Mouse (Mus musculus) heart, adult 8-10 months (tissue): ENCODE measurements around the gene Zfp3. TPM values are rescaled to one million over a fixed set of nuclear protein-coding genes. Genes with fewer than 3 reads are reported as not detected.
"Not testable (repeated sequence)": the region's sequence is repeated elsewhere in the genome, so short reads cannot be mapped to it uniquely, and the experiment has no call there.

Source experiments
- DNase-seq: peaks from one replicate; pipeline ENCODE4 v3.0.0; 2022; ENCODE audit warnings: low spot score
- total RNA-seq, 4 experiments: library from RNA; stranded (reverse); gene quantifications; 2 replicates each; pipeline ENCODE4 v1.2.4; 2022

The Zfp3 gene
- total RNA-seq, 4 experiments from 2014 or later = 6.1 to 8.6 (median 7.5) TPM

DNA sequence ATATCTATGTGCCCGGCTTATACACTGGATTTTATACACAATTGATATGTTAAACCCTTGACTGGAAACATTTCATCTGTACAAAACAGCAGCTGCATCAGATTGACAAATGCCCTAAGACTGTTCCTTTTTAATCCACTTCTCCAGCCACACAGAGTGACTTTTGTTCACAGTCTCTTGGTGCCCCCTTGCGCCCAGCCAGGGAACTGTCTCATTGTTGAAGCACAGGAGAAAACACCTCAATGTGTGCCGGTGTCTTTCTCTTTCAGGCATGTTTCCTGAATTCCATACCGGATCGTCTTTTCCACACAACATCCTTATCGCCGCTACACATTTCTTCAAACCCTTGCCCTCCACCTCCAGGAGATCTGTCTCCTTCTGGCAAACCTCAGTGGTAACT lies 8.4 kb upstream of the Zfp3 start:
- peak; percentile 76 for DNase-seq

DNA sequence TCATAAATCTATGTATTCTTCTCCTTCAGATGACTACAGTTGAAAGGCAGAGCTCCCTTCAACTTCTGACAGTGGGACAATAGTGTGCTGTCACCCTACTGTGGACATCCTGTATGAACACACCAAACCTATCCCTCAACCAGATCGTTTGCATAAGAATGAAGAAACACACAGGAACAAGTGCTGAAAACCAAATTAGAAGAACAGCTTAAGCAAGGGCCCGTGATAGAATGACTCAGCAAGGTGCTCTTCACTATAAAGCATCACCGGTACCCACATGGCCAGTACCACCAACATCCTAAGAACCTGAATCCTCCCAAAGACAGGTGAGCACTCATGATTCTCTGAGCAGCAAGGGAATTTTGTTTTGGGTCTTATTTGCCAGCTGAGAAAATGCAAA lies 3.6 kb upstream of the Zfp3 start:
- DNase-seq = not testable (repeated sequence)

DNA sequence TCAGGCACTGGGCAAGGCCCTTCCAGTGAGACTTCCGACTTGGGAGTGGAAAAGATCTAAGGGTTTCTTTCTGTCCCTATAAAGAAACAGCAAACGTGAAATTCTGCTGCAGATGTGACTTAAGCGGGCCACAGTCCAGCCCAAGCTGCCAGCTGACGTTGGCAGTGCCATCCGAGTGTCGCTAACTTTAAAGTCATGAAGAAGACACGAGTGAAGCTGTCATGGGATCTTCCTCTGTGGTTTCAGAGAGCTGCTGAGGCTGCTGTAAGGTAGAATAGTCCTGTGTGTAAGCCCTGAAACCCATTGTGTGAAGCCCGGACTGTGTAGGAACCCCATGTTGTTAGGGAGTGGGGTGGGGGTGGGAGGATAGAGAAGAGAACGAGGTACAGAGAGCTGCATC lies 1.4 kb upstream of the Zfp3 start:
- no peak for DNase-seq

DNA sequence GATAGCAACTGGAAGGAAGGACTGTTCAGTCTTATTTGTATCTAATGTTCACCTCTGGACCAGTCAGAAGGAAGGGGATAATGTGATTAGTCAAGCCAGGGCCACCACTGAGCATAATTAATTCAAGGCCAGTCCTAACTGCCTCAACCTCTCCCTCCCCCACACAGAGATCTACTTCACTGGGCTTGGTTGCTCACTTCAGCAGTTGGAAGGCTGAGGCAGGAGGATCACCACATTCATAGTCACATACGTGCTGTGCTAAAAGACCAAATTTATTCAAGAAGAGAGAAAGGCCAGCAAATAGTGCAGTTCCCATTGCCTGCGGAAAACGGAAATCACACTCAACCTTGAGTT lies 450 bp upstream of the Zfp3 start:
- no peak for DNase-seq

DNA sequence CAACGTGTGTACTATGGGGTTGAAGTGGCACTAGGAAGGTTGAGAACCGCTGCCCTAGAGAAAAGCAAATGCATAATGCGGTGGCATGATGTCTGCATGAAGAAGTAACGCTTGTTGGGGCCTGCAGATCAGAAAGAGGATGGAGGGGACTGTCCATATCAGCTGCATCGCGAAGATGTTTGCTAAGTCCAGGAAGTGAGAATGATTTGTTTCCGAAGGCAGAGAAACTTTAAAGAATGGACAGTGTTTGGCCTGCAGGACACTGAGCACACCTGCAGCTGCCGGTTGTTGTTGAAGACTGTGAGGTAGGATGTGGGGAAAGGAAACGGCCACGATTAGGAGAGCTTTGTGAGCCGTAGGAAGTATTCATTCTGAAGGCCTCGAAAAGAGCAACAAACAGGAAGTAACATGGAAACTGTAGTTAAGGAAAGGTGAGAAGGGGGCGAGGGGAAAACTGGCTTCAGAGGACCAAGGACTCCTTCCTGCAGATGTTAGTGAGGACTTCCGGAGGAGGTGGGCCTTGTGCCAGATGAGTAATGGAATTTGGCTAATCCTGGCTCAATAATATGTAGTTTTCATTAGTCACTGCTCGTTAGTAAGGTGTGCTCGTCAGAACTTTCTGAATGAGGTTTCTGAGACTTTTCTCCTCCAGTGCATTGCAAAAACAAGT lies 1.9 kb downstream of the Zfp3 start:
- DNase-seq = peak; percentile 62

DNA sequence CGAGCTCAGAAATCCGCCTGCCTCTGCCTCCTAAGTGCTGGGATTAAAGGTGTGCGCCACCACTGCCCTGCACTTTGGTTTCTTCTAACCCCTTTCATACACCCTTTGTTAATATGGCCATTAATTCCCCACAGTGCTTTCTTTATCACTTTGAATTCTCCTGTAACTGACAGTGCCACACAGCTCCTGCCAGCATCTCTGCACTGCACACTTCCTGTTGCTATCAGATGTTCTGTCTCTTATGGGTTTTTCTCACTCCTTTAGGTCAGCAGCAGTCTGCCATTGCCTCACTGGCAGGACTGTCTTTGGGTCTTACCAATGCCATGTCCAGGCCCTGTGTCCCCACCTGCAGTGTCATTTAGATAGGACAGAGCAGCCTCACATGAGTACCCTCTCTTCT lies 6.8 kb downstream of the Zfp3 start:
- no peak for DNase-seq

DNA sequence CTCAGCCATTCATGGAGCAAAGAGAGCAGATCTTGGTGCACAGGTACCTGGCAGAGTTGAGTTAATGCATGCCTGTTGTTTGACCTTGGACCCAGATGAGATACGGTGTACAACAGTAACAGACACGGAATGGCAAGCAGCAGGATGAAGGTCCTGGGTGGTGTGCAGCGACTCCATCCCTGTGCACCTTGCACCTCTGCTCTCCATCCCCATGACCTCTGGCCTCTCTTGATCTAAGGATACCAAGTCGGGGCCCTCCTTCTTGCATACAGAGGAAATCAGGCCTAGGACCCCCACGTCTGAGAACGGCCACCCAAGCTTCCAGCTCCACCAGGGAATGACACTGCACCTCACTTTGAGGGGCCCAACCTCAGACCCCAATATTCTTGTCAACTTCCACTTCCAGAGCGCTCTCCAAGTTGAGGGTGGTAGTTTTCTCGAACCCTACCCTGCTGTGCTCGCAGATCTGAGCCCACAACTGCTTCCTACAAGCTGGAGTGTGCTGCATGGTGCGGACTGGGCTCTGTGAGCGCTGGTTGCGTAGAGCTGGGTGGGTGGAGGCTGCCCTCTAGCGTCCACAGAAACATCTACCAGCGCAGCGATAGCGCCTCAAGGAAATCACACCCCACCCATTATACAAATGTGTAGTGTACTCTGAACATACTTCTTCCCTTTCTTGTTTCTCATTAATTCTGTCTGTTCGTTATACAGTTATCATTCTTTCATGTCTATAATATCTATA lies 13.0 kb downstream of the Zfp3 start:
- peak; percentile 49 for DNase-seq

DNA sequence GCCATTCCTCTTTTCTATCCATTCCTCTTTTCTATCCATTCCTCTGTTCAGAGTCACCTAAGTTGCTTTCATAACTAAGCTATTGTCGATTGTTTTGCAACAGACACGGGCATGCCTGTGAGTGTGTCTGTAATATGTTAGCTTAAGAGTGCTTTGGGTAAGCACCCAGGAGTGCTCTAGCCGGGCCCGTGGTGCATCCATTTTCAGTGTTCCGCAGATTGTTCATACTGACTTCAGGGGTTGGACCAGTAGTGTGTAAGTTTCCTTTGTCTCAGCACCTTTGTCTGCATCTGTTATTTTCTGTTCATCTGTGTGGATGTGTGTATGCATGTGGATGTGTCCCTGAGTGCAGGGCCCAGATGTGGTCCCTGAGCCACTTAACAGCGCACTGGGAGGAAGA lies 13.6 kb downstream of the Zfp3 start:
- no peak for DNase-seq

DNA sequence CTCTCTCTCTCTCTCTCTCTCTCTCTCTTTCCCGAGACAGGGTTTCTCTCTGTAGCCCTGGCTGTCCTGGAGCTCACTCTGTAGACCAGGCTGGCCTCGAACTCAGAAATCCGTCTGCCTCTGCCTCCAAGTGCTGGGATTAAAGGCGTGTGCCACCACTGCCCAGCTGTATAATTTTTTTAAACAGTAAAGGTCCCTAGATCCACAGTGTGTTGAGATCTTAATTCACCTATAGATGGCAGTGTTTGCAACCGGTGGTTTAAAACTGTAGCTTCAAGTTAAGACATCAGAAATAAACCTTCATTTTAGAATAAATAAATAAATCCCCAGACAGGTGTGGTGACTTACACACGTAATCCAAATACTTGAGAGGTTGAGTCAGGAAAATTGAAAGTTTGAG lies 14.0 kb downstream of the Zfp3 start:
- DNase-seq = not testable (repeated sequence)

DNA sequence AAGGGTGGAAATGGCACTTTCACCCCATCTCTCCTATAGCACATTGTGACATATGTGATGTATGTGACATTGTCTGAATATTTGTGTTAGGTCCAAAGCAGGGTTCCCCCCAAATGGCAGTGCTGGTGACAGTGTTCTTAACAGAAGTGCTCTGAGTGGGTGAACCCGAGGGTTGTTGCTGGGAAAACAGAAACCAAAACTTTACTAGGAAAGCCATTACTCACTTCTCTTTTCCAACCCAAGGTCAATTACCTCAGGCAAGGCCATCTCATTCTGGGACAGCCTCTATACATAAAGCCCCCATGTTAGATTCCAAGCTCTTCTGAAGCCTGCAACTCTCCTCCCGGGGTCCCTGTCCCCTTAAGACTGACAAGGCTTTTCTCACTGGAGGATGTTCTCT lies 21.9 kb downstream of the Zfp3 start:
- DNase-seq = no peak

DNA sequence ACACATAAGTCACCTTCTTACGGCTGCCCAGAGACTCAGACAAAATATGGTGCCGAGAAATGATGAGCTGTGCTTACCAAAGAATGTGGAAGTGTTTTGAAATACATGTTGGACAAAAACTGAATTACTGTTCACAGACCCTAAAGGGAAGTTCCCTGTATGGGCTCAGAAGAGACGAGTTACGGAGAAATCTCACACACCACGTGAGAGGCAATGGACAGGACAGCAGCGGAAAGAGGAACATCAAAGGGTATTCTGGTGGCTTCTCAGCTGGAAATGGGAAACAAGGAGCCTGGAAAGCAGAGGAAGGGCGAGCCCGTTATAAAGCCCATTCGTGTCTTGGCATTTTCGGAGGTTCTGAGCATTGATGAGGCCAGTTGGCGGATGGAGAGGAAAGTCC lies 23.0 kb downstream of the Zfp3 start:
- DNase-seq = no peak

DNA sequence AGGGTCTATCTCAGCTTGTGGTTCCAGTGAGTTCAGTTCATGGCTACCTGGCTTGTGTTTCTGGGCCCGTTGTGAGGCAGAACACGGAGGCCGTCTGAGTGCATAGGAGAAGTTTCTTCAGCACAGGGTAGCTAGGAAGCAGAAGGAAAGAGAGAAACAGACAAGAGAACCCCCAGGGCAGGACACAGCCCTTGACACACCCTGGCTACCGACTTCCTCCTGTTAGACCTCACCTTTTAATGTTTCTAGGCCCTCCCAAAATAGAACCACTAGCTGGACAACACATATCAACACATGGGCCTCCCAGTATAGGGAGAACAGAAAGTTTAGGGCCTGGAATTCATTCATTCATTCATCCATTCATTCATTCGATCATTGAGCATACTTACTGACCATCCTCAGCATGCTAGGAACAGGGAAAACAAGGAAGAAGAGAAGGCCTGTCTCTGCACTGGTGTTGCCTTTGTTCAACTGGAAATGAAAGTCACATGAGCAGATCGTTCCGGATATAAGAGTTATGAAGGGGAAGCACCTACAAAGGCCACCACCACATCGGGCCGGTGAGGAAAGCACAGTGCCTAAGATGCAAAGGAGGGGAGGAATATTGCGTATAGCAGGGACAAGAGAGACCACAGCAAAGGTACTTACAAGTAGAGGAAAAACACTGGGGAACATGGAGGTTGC lies 25.1 kb downstream of the Zfp3 start:
- DNase-seq = no peak

DNA sequence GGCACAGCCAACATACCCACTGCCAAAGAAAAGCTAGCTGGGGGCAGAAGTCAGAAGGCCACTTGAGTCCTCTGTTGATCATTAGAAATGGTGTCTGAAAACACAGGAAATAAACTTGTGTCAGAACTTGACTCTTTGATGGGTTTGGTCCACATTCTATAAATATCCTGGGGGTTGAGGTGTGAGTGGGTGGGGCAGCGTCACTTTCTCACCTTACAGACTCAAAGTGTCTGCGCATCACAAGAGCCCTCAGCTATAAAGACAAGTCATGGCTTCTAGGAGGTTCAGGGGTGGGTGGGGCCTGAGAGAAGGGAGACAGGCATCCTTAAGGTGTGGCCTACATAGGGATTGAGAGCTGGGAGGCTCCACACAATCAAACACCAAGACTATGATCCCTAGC lies 26.4 kb downstream of the Zfp3 start:
- DNase-seq = no peak

DNA sequence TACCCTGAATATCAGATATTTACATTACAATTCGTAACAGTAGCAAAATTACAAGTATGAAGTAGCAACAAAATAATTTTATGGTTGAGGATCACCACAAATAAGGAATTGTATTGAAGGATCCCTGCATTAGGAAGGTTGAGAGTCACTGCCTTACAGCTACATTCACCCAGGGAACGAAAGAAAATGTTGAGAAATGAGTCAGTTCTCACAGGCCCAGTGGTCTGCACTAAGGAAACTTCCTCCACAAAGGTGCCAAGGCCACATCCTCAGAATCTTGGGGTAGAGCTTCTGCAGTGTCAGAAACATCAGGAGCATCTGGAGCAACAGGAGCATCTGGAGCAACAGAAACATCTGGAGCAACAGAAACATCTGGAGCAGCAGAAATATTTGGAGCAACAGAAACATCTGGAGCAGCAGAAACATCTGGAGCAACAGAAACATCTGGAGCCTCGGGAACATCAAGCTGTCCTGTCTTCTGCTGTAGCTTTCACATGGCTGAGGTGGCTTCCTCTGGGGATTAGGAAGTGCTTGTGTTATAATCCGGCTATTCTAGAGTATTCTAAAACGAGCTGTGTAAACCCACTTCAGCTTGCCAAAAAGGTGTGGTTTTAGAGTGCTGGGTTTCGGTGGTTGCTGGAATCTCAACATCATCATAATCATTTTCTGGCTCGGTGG lies 27.0 kb downstream of the Zfp3 start:
- no peak for DNase-seq

DNA sequence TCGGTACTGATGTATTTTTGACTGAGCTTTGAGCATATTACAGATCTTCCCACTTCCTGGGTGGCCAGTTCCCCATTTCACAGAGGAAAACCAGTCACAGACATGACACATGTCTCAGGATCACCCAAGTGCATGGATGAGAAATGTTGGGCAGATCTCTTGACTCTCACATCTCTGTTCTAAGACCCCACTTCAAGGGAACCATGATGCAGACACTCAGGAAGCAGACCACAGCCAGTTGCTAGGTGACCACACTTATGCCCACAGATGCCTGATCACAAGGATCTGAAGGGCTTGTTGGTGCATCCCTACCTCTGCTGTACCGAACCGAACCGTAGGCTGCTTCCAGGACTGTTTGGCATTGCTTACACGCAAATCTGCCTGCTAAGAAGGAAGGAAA lies 27.7 kb downstream of the Zfp3 start:
- DNase-seq = no peak

DNA sequence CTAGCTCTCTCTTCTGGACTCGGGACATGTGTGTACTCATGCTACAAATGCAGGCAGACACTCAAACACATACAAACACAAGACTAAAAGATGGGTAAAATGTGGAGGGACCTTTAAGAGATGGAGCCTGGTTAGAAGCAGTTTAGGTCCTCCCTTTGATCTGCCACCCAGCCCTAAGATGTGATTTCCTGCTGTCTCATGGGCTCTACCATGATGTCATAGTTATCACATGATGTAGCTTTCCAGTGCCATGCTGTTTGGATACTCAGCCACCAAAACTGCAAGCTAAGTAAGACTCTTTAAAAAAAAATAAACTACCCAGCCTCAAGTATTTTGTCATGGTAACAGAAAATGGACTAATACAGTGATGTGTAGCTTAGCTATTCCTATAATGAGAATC lies 28.4 kb downstream of the Zfp3 start:
- DNase-seq = no peak

DNA sequence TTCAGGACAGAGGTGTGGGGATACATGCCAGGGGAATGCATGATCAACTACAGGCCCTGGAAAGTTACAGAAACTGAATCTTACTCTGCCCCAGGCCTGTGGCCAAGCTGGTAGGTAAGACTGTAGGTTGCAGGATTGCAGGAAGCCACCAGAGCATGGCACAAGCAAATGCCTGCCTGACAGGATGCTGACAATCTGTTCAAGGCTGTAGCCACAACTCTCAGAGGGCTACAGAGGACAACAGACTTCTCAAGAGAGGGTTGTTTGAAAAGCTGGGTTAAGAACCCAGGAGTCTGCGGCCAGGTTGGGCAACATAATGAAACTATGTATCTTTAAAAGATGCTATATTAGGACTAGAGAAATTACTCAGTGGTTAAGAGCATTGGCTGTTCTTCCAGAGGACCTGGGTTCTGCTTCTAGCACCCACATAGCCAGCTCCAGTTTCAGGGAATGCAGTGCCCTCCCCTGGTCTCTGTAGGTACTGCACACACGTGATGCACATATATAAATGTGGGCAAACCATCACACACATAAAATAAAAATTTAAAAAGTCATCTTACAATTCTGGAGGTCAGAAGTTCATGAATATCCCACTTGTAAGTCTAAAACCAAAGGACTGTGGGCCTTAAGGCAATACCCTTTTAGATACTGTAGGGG lies 38.3 kb downstream of the Zfp3 start:
- DNase-seq = no peak

DNA sequence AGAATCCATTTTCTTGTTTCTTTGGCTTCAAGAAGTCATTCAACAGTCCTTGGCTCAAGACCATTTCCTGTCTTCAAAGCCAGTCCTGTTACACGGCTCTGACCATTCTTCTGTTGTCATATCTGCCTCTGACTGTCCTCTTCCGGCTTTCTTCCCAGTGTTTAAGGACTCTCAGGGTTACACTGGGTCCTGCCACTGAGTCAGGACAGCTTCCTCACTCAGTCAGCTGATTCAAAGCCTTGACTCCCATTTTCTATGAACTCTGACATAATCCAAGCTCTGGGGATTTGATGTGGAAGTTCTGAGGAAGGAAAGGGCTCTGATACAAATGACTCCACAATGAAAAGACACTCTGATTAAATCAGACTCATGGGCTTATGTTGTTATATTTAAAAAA lies 38.9 kb downstream of the Zfp3 start:
- DNase-seq = no peak

DNA sequence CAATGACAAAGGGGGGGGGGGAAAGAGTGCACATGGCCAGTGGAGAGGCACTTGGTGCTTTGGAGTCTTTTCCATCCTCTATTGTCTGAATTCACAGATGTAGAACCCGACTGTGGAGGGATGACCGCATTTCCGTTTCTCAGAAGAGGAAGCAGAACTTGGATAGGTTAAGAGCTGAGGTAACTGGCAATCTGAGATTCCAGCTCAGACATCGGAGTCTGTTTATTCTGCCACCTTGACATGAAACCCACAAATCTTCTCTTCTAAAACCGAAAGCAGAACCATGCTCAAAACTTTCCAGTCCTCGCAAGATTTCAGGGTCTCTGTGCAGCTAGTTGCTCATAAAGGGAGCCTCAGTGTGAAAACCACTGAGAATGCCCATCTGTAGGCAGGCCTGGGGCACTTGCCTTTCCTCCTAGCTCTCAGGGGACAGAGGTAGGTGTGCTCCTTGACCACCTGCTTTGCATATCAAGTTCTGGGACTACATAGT lies 39.7 kb downstream of the Zfp3 start:
- no peak for DNase-seq

DNA sequence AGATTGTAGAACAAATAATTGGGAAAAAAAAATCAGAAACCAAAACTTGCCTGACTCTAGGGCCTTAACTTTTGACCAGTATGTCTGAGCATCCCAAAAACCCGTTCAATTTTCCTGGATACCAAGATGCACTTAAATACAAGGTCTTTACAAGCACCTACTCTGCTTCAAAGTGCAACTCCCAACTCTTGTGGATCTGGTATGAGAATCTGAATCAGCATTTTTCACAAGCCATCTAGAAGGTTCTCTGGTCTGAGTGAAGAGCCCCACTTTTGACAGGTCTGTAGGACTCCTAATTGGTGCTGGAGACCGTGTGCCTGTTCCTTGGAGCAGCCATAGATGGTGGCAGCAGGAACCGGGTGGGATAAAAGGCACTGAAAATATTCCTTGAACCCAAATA lies 40.4 kb downstream of the Zfp3 start:
- no peak for DNase-seq

DNA sequence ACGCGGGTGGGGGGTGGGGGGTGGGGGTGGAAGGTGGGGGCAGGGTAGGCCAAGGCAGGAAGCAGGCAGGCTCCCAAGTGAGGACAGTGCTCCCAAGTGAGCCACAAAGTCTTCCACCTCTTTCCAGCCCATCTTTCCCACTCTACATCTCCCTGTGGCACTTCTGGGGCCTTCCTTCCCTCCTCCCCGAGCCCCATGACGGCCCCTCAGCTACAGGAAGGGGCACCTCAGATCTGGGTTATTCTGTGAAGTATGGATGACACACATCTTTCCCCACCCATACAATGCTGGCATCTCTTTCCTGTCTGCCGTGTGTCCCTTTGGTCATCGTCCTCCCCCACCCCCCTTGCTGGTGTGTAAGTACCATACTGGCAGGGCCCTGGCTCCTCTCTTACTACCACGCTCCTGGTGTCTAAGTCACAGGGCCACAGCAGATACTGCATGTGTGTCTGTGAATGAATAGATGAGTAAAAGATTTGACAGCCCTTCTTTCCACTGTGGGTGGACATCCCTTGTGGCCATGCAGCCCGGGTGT lies 41.7 kb downstream of the Zfp3 start:
- DNase-seq = no peak

DNA sequence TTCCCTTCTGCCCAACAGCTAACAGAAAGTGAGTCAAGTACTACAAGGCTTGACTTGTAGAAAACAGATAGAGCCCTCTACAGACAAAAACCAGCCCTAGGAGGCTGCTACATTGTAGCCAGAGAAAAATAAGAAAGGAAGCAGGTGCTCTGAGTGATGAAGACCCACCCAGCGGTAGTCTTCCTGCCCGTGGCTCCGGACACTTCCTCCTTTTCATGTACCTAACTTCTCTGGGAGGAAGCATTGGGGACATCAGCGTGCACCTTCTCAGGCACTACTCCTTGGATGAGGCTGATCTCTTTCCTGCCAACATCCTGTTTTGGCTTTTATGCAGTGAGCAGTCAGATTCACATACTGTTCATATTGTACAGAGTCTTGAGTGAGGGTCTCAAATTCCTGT lies 42.7 kb downstream of the Zfp3 start:
- no peak for DNase-seq
